Mouse (Mus musculus): ENCODE results near the gene Psmd13. TPM values are rescaled to one million over a fixed set of nuclear protein-coding genes. Genes with fewer than 3 reads are reported as not detected.
A peak's percentile ranks its signal among the peaks of the same experiment; 100 is the strongest.

Psmd13 gene
- total RNA-seq, 2 experiments from 2014 or later, result 119 to 120 TPM

DNA sequence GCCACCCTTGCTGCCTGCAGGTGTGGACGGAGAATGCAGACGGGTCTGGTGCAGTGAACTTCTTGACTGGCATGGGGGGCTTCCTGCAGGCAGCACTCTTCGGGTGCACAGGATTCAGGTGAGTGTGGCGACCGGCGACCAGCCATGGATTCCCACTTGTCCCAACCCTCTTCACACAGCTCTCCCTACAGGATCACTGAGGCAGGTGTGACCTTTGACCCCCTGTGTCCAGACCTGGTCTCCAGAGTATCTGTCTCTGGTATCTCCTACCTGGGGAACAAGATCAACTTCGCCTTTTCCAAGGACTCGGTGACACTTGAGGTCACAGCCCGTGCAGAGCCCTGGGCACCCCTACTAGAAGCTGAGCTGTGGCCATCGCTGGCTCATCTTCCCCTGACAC is 64.5 kb downstream of the Psmd13 start:
- DNase-seq, result no peak

DNA sequence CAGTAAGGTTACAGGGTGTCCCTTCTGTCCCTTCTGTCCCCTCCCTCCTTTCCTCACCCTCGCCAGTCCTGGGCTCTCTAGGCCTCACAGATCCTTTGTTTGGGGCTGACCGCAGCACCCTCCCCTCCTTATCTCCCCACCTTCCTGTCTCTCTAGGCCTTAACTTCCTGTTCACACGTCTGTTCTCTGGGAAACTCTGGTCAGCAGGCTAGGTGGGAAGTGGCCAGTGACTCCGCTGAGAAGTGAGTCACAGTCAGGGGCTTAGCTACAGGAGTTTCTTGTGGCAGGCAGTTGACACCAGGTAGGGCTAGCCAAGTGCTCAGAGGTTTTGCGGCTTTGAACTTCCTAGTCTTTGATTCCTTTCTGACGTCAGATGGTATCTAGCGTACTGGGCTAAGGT is 65.2 kb downstream of the Psmd13 start:
- peak; percentile 55 for DNase-seq

DNA sequence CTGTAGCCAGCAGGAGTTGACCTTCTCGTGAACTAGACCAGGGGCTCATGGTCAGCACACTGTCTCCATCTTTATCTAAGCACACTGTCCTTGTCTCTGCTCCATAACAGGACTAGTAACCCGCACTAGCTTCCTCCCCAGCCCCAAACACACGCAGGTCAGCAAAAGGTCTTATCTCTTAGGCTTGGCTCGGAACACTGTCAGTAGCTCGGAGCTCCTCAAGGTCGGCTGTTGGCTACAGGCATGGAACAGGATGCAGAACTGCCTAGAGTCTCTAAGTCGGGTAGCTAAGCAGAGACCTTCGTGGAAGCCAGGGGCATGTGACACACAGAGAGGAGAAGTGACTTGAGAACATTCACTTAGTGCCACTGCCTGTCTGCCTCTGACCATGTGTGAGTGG is 66.4 kb downstream of the Psmd13 start:
- DNase-seq, result no peak

Other genes starting within 250 kb of the Psmd13 start
- gene Olfr53, start 235.5 kb upstream of the Psmd13 start, total RNA-seq (2021), result not detected
- not detected for gene Olfr539, start 222.0 kb upstream of the Psmd13 start, total RNA-seq (2021)
- gene Olfr45, start 200.0 kb upstream of the Psmd13 start, total RNA-seq (2021), result not detected
- not detected for gene Olfr541, start 184.7 kb upstream of the Psmd13 start, total RNA-seq (2021)
- gene Cyp2e1, start 118.2 kb upstream of the Psmd13 start, total RNA-seq (2021), result under 1 TPM in 1 of 2 experiments, not detected in 1; 0.24 TPM
- under 1 TPM; 0.18 to 0.24 TPM for gene Syce1, start 94.1 kb upstream of the Psmd13 start, total RNA-seq (2021)
- under 1 TPM; 0.76 to 0.97 TPM for gene Zfp941, start 59.8 kb upstream of the Psmd13 start, total RNA-seq (2021)
- gene Urah, start 47.0 kb upstream of the Psmd13 start, total RNA-seq (2021), result not detected
- 10 to 100 TPM in 1 of 2 experiments, 1 to 10 TPM in 1; 9.7 to 10.6 TPM for gene Scgb1c1, start 36.4 kb upstream of the Psmd13 start, total RNA-seq (2021)
- not detected for gene Odf3, start 34.2 kb upstream of the Psmd13 start, total RNA-seq (2021)
- under 1 TPM in 1 of 2 experiments, not detected in 1; 0.29 TPM for gene Gm45785, start 25.6 kb upstream of the Psmd13 start, total RNA-seq (2021)
- 10 to 100 TPM; 25.2 to 32.3 TPM for gene Ric8a, start 25.0 kb upstream of the Psmd13 start, total RNA-seq (2021)
- 10 to 100 TPM; 13.5 to 15.9 TPM for gene Bet1l, start 24.4 kb upstream of the Psmd13 start, total RNA-seq (2021)
- 10 to 100 TPM; 45.1 to 49.1 TPM for gene Sirt3, start 341 bp downstream of the Psmd13 start, total RNA-seq (2021)
- gene Cox8b, start 18.5 kb downstream of the Psmd13 start, total RNA-seq (2021), result 1,000 to 10,000 TPM; 1,034 to 1,156 TPM
- not detected for gene Nlrp6, start 38.9 kb downstream of the Psmd13 start, total RNA-seq (2021)
- 1 to 10 TPM; 8.4 to 8.7 TPM for gene Pgghg, start 59.4 kb downstream of the Psmd13 start, total RNA-seq (2021)
- 1 to 10 TPM in 1 of 2 experiments, under 1 TPM in 1; 0.72 to 1.4 TPM for gene Ifitm5, start 68.3 kb downstream of the Psmd13 start, total RNA-seq (2021)
- gene Gm45717, start 74.0 kb downstream of the Psmd13 start, total RNA-seq (2021), result not detected
- gene Ifitm2, start 74.0 kb downstream of the Psmd13 start, total RNA-seq (2021), result 100 to 1,000 TPM; 178 to 182 TPM
- 1 to 10 TPM; 2.6 to 3.0 TPM for gene Ifitm1, start 85.3 kb downstream of the Psmd13 start, total RNA-seq (2021)
- 10 to 100 TPM; 79.3 to 83.8 TPM for gene Ifitm3, start 128.8 kb downstream of the Psmd13 start, total RNA-seq (2021)
- under 1 TPM in 1 of 2 experiments, not detected in 1; 0.56 TPM for gene Ifitm6, start 136.0 kb downstream of the Psmd13 start, total RNA-seq (2021)
- not detected for gene Gm17387, start 147.2 kb downstream of the Psmd13 start, total RNA-seq (2021)
- gene B4galnt4, start 179.1 kb downstream of the Psmd13 start, total RNA-seq (2021), result under 1 TPM; 0.26 to 0.54 TPM
- under 1 TPM in 1 of 2 experiments, not detected in 1; 0.23 TPM for gene Pkp3, start 196.2 kb downstream of the Psmd13 start, total RNA-seq (2021)
- 1 to 10 TPM; 3.3 to 4.3 TPM for gene Sigirr, start 218.6 kb downstream of the Psmd13 start, total RNA-seq (2021)
- gene Ano9, start 235.8 kb downstream of the Psmd13 start, total RNA-seq (2021), result under 1 TPM in 1 of 2 experiments, not detected in 1; 0.20 TPM
- 10 to 100 TPM; 40.2 to 42.5 TPM for gene Ptdss2, start 240.4 kb downstream of the Psmd13 start, total RNA-seq (2021)

Measured in heart, postnatal 4 days (tissue).